Mouse (Mus musculus) retina, postnatal 7 days (tissue): ENCODE measurements around the gene Utp6.

Source experiments
- DNase-seq: peaks from one replicate; pipeline ENCODE4 v3.0.0-alpha.2; 2012; ENCODE audit warnings: low read depth, low spot score

Utp6 gene

DNA sequence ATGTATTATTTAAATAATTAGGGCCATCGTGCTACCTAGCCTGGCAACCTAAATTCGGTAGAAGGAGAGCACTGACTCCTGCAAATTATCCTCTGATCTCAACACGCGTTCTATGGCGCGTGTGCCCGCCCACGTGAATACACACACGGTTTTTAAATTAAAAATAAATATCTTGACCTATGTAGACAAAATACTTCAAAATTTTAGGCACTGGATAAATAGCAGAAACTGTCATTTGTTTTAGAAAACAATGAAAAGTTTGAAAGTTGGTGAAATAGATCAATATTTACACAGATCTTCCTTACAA is 640 bp upstream of the Utp6 start:
- no peak for DNase-seq

DNA sequence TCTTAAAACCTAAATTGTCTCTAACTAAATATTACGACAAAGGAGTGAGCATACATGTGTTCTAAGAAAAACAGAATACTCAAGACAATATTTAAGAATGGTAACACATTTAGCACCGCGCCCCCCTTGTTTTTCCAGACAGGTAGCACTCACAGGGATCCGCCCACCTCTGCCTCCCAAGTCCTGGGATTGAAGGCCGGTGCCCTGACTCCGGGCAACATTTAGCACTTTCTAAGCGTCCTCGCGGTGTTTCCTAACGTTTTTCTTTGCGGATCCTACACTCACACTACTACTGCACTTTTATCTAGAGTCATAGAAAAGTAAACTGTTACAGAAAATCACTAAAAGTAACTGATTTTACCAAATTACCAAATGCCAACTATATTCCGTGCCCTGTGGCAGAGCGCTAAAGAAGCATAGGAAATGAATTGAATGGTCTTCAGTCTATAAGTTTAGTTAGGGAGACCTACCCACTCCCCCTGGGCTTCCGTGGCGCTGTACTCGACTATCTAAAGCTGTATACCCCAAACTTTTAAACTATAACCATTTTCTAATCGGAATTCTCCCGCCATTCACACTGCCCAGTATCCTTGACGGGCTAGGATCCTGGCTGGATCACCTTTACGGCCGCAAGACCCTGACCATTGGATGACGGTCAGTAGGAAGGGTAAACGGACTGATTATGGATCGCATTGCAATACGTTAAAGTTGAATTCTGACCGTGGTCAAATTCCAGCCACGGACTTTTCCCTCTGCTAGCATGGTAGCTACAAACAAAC is 655 bp downstream of the Utp6 start:
- DNase-seq = no peak

DNA sequence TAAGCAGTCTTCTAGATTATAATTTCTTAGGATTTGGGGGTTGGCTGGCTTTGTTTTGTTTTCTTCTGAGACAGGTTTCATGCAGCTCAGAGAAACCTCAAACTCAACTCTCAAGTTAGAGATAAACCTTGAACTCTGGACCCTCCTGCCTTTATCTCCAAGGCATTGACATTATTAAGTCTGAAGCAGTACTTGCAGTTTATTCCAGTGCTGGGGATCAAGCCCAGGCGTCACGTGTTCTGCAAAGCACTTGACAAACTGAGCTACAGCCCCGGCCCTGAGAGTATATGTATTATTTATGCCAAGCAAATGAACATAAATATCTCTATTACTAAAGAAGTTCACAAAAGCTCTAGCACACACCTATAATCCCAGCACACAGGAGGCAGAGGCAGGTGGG is 14.9 kb downstream of the Utp6 start:
- no peak for DNase-seq

DNA sequence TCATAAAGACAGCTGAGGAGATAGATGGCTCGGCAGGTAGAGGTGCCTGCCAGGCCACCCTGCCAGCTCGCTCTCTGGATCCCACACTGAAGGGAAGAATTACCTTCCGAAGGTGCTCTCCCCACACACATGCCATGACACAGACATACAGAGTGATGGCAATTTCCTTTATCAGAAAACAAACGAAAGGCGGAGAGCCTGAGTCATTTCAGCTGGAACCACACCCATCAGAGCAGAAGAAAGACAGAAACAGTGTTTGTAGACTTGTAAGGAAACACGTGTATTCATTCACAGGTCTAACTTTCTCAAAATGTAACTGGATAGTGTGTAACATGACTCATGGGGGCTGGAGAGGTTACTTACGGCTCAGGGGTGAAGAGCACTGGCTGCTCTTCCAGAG is 18.6 kb downstream of the Utp6 start:
- DNase-seq = no peak

DNA sequence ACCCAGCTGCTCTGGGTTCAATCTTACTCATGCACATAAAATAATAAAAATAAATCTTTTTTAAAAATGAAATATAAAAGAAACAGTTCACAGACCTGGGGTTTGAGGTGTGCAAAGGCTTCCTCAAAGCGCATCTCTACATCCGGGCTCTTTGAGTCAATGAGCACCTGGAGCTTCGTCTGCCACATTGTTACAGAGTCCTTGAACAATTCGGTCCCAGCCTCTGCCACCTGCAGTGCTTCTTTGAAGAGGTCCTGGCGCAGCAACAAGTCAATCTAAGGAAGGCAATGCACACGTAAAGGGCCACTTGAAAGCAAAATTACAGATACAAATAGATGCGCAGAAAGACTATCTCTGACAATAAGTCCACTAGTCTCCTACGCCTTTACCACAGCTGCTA is 19.1 kb downstream of the Utp6 start:
- no peak for DNase-seq

DNA sequence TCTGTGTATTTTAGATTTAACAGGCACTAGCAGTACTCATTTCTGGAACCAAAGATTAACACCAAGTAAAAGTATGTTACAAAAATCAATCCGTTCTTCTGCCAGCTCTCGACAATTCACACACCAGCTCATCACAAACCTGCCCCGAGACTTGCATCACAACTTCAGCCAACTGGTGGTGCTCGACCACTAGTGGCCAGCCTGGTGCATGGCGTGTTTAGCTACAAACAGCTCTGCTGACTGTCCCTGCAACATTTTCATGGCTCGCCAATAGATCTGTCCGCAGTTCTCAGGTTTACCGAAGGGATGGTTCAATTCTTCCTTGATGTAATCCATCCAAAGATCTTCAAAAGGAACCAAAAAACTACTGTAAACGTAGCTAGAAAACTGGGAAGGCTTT is 26.4 kb downstream of the Utp6 start:
- DNase-seq = no peak

DNA sequence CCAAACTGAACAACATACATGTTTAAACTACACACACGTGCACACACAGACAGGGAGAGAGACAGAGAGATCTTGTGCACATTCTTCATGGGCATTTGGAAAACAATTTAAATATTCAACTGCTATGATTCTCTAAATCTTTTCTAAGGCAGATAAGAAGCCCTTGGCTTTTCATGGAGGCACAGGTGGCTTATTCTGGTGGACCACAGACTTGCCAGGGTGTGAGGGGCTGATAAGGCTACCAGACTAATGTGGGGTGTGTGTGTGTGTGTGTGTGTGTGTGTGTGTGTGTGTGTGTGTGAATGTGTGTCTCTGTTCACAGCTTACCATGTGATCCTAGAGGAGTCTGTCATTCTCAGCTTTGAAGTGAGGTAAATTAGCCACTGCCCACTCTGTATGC is 39.4 kb downstream of the Utp6 start:
- DNase-seq = no peak

DNA sequence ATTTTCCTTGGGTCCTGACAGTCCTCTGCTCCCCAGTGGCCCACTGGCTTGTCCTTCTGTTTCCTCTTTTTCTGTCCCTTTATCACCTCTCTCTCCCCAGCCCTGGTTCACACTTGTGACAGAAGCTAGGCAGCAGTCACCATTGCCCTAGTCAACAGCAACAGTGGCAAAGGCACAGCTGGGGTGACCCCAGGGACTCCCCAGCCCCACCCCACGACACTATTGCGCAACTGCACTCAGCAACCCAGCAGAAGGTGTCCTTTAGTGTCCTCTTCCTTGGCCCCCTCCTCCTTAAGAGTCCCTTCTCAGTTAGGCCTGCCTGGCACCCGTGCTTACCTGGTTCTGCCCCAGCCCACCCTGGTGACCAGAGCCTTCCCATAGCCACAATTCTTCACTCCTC is 40.0 kb downstream of the Utp6 start:
- no peak for DNase-seq

DNA sequence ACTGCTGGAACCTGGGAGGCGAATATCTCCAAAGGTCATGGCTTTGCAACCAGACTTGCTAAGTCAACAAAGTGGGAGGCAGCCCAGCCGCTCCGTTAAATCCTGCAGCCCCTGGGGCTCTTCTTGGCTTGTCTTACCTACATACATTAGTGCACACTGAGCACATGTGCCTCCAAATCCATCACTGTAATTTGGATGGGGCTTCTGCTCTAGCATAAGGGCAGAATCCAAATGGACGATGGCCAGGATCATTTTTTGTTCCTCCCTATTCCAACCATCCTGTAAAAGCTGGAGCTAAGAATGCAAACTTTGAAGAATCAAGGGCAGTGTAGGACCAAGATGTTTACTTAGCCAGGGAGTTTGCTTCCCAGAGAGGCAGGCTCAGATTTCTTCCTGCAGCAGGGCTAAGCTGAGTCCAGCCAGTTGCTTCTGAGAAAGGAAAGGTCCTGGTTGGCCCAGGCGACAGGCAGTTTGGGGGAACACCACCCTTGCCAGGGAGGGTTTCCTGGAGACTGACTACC is 41.6 kb downstream of the Utp6 start:
- DNase-seq = no peak

DNA sequence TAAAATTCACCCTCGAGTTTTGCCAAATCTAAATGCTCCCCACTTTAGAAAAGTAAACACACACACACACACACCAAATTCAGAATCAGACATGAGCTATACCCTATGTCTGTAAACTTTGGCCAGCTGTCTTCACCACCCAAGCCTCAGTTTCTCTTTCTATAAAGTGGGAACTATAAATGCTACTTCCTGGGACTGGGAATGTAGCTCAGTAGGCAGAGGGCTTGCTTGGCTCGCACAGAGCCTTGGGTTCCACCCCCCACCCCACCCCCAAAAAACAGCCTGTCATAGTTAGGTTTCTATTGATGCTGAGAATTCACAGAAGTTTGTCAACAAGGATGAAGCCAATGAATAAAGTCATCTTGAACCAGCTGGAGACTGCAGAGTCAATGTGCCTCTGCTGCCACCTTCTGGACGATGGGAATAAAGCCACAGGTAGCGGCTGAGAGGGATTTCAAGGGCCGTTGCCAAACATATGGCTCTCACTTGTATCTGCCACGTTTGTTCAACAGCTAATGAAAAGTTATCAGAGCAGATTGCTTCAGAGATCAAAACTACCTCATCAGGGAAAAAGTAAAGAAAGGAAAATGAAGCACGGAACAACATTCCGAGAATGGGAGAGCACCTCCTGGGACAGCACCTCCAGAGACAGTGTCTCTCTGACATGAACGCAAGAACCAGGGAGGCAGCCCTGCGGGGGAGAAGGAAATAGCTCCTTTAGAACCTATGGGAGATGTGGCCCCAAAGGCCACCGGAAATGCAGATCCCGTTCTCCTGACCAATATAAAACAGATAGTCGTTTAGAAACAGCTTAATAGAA is 42.3 kb downstream of the Utp6 start:
- peak; percentile 79 for DNase-seq

DNA sequence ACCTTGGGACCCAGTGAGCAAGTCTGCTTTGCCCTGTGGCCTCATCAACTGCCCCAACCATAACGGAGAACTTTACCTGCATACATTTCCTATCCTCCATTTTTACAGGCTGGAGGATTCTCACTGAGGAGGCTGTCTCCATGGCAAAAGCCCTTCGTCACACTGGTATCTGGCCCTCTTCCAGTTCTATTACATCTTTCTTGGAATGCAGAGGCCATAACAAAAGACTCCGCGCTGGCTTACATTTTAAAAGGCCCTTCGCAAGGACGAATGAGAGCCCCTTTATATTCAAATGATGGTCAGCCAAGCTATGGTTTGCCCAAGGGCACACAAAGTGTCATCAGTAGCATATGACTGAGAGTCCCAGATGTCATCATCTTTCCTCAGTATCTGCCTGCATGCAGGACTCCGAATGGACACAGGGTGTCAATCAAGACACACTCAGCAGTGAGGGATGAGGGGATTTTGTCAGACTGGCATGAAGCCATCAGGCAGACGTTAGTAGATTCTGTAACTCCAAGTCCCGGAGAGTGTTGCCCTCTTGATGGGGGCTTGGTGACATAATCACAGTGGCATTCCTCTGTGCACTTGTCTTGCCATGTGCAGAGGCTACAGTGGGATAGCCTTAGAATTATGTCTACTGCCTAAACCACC is 46.4 kb downstream of the Utp6 start:
- DNase-seq = no peak

DNA sequence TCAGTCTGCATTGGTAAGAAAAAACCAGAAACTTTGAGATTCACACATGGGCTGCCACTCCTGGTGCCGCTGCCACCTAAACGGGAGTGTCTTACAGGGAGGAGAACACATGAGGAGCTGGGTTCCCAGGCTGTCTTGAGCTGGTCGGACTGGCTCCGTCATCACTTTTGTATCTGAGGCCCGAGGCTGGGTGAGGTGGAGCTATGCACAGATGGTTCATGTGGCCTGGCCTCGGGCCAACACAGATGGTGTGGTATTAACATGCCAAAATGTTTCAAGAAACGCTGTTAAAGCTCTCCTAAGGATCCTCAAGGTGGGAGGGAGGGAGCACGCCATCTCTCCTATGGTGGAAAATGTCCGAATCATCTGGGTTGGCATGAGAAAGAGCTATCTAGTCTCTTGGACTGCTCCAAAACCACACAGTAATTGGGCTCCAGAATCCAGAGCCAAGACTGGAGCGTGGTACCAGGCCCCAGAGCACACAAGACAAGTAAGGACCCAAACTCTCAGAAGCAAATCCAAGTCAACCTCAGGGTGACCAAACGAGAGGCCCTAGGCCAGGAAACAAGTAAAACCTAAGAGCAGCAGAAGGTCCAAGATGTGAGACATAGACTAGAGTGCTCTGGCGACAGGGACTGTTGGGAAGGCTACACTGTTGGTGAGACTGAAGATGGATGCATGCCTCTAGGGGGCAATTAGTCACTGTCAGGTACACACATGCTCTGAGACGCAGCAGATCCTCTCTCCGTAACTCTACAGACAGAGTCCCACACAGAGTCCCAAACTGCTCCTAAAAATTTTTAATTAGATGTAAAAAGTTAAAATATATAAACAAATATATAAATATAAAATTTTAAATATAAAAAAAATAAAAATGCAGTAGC is 53.3 kb downstream of the Utp6 start:
- DNase-seq = no peak

DNA sequence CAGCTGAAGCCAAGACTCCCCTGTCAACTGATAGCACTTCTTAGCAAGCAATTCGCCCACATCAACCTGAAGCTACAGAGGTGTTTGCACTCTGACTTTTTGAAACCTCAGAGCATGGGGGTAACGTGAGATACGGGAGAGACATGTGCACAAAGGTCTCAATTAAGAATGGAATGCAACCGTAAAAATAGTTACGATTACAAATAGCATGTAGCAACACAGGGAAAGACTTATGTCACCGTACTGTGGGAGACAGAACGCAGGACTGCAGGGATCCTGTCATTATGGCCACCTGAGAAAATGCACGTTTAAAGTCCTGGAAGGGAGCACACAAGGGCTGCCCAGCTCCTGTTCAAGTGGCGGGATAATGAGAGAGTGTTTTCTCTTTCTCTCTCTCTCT is 55.3 kb downstream of the Utp6 start:
- DNase-seq = no peak

DNA sequence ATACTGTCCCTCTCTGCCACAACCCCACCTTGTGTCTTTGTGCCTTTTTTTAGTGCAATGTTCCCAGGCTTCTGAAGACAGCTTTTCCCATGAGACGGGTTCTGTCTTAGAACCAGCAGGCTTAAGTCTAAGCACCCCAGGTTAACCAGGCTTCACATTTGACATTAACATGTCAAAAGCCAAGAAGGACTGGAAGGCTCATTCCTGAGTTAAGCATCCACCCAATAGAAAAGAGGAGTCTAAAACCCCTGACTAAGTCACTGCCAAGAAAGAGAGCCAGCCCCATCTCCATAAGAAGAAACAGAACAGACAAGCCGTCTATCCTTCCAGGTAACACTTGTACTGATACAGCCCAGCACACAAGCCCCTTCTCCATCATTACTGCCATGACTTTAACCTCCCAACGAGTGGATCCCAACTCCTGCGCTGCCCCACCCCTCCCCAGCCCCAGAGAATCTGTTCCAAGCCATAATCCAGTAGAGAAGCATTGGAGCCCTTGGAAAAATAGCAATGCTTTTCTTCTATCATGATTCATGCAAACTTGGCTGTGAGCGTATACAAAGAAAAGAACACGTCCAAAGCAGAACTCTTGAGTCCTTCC is 59.2 kb downstream of the Utp6 start:
- no peak for DNase-seq

DNA sequence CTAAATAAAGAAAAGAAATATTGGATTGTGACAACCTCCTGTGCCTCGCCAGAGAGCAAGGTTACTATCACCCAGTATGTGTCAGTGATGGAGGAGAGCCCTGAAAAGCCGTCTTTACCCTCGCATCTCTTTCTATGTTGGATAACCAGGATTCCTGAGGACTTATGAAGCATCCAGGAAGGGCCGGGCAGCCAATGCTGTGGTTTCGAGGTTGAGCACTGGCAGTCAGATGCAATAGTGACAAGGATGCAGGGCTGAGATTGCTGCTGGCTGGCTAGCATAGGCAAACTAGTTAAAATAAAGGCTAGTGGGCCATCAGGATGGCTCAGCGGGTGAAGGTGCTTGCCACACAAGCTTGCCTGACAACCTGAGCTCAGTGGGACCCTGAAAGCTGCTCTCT is 61.0 kb downstream of the Utp6 start:
- DNase-seq = no peak

DNA sequence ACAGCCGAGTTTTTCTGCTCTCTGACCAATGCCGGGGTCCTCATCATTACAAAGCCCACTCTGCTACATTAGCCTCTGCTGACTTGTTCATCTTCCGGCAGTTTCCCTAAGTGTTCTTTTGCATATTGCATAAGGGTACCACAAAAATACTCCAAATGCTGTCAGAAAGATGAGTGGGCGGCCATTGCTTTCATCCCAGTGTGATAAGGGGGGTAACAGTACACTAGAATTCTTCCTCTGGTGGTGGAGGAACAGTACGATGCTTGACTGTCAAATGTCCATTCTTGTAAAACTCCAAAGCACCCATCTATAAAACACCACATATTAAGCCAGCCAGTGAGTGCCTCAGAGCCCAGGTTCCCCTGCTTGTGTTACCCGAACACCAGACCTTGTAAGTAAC is 69.9 kb downstream of the Utp6 start:
- no peak for DNase-seq

DNA sequence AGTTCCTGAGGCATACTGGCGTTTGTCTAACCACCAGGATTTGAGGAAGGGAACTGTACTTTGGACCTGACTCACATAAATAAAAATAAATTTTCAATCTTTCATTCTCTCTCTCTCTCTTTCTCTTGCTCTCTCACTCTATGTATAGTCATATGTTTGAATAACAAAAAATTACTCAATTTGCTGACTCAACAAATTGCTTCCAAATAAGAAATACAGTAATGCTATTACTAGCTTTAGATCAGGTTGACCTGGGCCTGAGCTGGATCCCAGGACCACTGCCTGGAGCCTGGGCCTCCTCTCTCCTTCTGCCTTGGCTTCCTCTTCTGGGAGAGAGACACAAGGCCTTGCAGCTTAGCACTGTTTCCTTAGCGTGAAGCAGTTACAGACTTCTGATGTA is 71.4 kb downstream of the Utp6 start:
- no peak for DNase-seq

DNA sequence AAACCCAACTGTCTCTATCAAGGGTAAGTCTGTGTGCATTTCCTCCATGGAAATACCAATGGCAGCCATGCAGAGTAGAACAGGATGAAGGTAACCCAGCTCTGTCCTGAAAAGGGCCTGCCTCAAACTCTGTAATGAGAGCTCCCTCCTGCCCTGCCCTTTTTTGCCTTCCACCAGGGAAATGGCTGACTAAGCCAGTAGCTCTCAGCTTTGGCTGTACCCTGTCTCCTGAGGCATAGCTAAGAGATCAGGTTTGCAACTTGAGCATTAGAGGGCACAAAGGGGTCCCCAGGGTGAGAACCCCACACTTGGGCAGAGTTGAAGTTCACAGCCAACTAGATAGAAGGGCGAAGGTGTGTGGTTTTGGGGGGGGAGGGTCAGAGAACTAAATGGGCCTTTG is 75.2 kb downstream of the Utp6 start:
- DNase-seq = no peak

DNA sequence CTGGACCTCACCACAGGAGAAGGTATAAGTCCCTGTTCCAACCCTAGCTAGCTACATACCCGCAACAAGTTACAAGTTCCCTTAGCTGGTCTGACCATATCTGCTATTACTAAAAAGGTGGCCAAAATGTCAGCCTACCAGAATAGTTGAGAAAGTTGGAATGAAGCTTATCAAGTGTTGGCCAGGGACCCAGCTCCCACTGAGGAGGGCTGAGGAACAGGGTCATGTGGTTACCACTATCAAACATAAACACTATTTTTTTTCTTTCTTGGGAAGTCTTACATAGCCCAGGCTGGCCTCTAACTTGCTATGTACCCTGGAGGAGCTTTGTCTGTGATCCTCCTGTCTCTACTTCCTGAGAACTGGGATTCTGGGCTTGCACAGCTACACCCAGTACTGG is 75.8 kb downstream of the Utp6 start:
- DNase-seq = no peak

DNA sequence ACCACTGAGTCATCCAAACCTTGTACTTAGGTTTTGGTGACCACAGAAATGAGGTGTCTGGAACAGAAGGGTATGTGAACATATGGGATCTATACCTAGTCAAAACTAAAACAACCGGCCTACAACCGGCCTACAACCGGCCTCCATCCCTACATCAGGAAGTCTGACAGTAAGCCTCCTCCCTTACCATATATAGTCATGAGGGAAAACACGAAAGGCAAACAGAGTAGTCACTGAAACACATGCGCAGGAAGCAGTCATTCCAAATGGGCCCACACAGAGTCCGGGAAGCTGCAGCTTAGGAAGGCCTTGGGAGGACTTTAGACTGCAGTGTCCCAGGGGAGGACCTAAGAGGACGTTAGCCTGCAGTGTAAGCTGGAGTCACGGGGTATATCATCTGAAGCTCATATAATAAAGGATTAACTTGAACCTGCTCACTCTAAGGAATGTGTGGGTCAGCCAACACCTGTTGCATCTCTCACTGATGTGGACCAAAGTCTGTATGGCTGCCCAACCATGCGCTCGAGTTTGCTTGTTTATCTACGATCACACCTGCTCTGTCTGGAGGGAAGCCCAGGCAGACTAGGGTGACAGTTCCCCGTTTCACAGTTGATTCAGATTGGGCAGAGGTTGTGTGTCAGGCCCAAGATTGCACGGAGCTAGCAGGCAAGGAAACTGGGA is 76.3 kb downstream of the Utp6 start:
- DNase-seq = no peak

DNA sequence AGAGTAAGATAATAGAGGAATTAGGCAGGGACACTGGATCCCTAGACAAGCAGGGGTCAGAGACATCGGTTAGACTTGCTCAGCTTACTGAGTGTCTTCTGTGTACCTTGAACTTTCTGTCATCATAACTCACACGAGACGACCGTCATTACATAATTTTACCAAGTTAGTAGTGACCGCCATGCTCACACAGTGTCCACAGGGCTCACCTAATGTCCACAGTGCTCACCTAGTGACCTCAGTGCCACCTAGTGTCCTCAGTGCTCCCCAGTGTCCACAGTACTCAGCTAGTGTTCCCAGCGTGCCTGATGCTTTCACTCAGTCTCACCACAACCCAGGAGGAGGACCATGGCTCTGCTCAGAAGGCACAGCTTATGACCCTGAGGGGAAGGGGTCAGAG is 77.4 kb downstream of the Utp6 start:
- DNase-seq = no peak
